Mouse (Mus musculus): ENCODE results near the gene Filip1l.

Filip1l gene

GRCm38 (mm10) chr16:57482911-57483310 is 130.0 kb downstream of the Filip1l start:
- DNase-seq (ENCODE audit: low spot score in 2 of 2), result no peak

- no peak for DNase-seq (ENCODE audit: low spot score in 2 of 2)
Measured at GRCm38 (mm10) chr16:57483503-57483902, 130.6 kb downstream of the Filip1l start.

DNA sequence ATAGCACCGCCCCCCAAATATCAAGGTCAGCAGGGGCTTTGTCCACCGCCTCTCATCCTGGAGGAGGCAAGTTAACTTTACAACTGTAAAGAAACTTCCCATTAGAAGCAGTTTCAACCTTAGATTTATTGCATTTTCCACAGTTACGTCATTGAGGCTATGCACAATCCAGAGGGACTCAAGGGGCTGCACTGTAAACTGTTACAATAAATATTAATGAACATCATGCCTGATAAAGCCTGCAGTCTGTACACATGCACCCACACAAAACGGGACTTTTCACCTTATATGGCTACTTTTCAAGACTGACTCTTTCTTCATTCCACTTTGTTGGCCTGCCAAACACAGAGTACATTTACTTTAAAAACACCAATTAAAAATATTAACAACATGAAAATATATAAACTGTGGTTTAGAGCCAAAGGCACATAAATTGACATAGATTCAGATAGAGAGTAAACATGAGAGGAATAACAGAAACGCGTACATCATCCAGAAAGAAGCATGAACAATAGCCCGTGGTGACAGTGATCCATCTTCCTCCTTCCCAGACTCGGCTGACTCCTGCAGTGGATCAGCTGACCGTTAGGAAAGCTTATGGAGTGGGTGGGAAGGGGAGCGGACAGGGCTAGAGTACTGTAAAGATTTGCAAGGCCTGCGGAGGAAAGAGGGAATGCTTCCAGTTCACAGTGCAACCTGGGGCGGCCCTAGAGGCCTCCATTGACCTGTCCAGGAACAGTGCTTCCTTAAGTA is 131.3 kb downstream of the Filip1l start:
- no peak for DNase-seq (ENCODE audit: low spot score in 2 of 2)

GRCm38 (mm10) chr16:57485265-57485664 is 132.4 kb downstream of the Filip1l start:
- DNase-seq (ENCODE audit: low spot score in 2 of 2), result no peak

GRCm38 (mm10) chr16:57486266-57486665 is 133.4 kb downstream of the Filip1l start:
- no peak for DNase-seq (ENCODE audit: low spot score in 2 of 2)

- DNase-seq (ENCODE audit: low spot score in 2 of 2), result no peak
Measured at GRCm38 (mm10) chr16:57488661-57489060, 135.8 kb downstream of the Filip1l start.

DNA sequence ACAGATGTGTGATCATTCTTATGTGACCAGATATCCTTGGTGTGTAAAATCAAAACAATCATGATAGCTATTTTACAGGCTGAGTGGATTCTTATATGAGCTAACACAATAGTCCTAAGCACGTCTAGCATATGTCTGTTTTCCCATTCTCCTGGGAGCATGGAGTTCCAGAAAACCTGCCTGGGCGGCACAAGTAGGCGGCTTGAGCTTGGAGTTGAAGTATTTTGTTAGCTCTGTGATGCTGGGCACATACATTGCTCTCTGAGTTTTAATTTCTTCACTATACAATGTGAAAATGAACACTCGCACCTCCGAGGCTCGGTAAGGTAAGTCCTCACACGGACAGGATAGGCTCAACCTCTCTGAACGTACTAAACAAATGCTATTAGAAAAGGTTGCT is 137.8 kb downstream of the Filip1l start:
- no peak for DNase-seq (ENCODE audit: low spot score in 2 of 2)

GRCm38 (mm10) chr16:57491853-57492252 is 139.0 kb downstream of the Filip1l start:
- no peak for DNase-seq (ENCODE audit: low spot score in 2 of 2)

GRCm38 (mm10) chr16:57495476-57496203 is 142.7 kb downstream of the Filip1l start:
- no peak for DNase-seq (ENCODE audit: low spot score in 2 of 2)

GRCm38 (mm10) chr16:57496437-57497173 is 143.7 kb downstream of the Filip1l start:
- DNase-seq (ENCODE audit: low spot score in 2 of 2), result no peak

GRCm38 (mm10) chr16:57500851-57501250 is 148.0 kb downstream of the Filip1l start:
- no peak for DNase-seq (ENCODE audit: low spot score in 2 of 2)

DNA sequence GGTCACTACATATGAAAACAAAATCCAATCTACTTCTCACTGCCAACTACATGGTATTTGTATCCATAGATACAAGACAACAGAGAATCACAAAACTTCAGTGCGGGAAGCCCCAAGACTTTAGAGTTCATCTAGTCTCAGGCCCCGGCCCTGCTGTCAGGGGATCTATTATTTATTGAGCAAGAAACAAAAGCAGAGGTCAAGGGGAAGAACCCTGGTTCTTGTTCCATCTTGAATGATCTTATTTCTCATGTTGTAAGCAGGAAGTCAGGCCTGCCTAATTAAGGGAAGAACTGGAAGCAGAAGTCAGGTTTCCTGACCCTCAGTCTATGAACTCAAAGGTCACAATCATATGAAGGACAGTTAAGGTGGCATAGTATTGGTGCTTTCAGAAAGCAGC is 149.3 kb downstream of the Filip1l start:
- DNase-seq (ENCODE audit: low spot score in 2 of 2), result no peak

GRCm38 (mm10) chr16:57502761-57503160 is 149.9 kb downstream of the Filip1l start:
- DNase-seq (ENCODE audit: low spot score in 2 of 2), result no peak

GRCm38 (mm10) chr16:57504728-57505127 is 151.8 kb downstream of the Filip1l start:
- no peak for DNase-seq (ENCODE audit: low spot score in 2 of 2)

- DNase-seq (ENCODE audit: low spot score in 2 of 2), result no peak
Measured at GRCm38 (mm10) chr16:57506133-57506532, 153.2 kb downstream of the Filip1l start.

GRCm38 (mm10) chr16:57508351-57508750 is 155.5 kb downstream of the Filip1l start:
- DNase-seq (ENCODE audit: low spot score in 2 of 2), result no peak

- no peak for DNase-seq (ENCODE audit: low spot score in 2 of 2)
Measured at GRCm38 (mm10) chr16:57509099-57509498, 156.2 kb downstream of the Filip1l start.

- DNase-seq (ENCODE audit: low spot score in 2 of 2), result no peak
Measured at GRCm38 (mm10) chr16:57513562-57513961, 160.7 kb downstream of the Filip1l start.

GRCm38 (mm10) chr16:57514371-57514770 is 161.5 kb downstream of the Filip1l start:
- DNase-seq (ENCODE audit: low spot score in 2 of 2), result no peak

DNA sequence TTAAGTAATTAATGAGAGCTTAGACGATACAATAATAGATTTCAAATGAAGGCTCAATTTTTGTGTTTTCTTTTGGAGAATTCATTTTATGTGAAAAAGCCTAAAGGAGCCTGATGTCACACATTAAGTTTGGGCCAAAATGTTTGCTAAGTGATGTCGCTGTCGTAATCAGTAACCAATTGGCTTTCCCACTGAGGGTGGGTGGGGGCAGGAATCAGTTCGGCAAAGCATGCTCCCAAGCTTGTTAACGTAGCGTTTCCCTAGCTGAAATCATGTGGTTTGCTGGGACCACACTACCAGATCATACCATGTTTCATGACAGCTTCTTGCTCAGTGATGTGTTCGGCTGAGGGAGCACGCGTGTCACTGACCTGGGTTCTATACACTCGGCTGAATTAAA is 162.7 kb downstream of the Filip1l start:
- no peak for DNase-seq (ENCODE audit: low spot score in 2 of 2)

DNA sequence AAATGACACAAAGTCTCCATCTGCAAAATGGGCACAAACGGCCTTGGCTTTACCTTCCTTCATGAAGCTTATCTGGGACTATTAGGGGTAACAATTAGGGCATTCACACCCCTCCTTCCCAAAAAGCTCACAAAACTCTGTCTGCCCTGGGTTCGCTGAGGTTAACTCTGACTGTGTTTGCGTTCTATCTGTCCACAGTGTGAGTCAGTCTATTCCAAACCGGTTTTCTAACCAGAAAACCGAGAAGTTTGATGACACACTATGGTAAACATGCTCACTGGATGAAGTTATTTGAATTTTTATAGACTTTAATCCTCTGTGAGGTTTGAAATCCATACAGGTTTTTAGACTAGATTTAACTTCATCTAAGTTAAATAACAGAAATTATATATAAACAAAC is 172.2 kb downstream of the Filip1l start:
- DNase-seq (ENCODE audit: low spot score in 2 of 2), result no peak

- DNase-seq (ENCODE audit: low spot score in 2 of 2), result no peak
Measured at GRCm38 (mm10) chr16:57525476-57525875, 172.6 kb downstream of the Filip1l start.

GRCm38 (mm10) chr16:57526893-57527292 is 174.0 kb downstream of the Filip1l start:
- DNase-seq (ENCODE audit: low spot score in 2 of 2), result no peak
